Mouse (Mus musculus) thymus, postnatal 25 days (tissue): ENCODE measurements at regions not wholly inside any gene's neighbourhood (a gene's known extent, or its start where the extent isn't known, plus 50 kb on each side); places are given as distances from the start of the nearest gene placed in this dataset.
A peak's percentile ranks its signal among the peaks of the same experiment; 100 is the strongest.

ENCODE experiments used
- DNase-seq: peaks from one replicate; pipeline ENCODE4 v3.0.0; 2022

GRCm38 (mm10) chr8:127757396-127757795 lies 601.0 kb upstream of the Nrp1 start:
- no peak for DNase-seq

GRCm38 (mm10) chr8:127759906-127760305 lies 598.5 kb upstream of the Nrp1 start:
- no peak for DNase-seq

GRCm38 (mm10) chr8:127765199-127765598 lies 593.2 kb upstream of the Nrp1 start:
- no peak for DNase-seq

GRCm38 (mm10) chr8:127768311-127768710 lies 590.1 kb upstream of the Nrp1 start:
- DNase-seq = no peak

GRCm38 (mm10) chr8:127769651-127770050 lies 588.8 kb upstream of the Nrp1 start:
- DNase-seq = no peak

GRCm38 (mm10) chr8:127771781-127772180 lies 586.6 kb upstream of the Nrp1 start:
- DNase-seq = no peak

- DNase-seq = no peak
Measured at GRCm38 (mm10) chr8:127772415-127772814, 586.0 kb upstream of the Nrp1 start.

GRCm38 (mm10) chr8:127772917-127773316 lies 585.5 kb upstream of the Nrp1 start:
- no peak for DNase-seq

- no peak for DNase-seq
Measured at GRCm38 (mm10) chr8:127774642-127775041, 583.8 kb upstream of the Nrp1 start.

- DNase-seq = no peak
Measured at GRCm38 (mm10) chr8:127775160-127775559, 583.2 kb upstream of the Nrp1 start.

GRCm38 (mm10) chr8:127775747-127776146 lies 582.7 kb upstream of the Nrp1 start:
- DNase-seq = no peak

GRCm38 (mm10) chr8:127778352-127779020 lies 579.9 kb upstream of the Nrp1 start:
- DNase-seq = no peak

GRCm38 (mm10) chr8:127779021-127779689 lies 579.2 kb upstream of the Nrp1 start:
- no peak for DNase-seq

- no peak for DNase-seq
Measured at GRCm38 (mm10) chr8:127780596-127780995, 577.8 kb upstream of the Nrp1 start.

GRCm38 (mm10) chr8:127781011-127781410 lies 577.4 kb upstream of the Nrp1 start:
- no peak for DNase-seq

GRCm38 (mm10) chr8:127792611-127793010 lies 565.8 kb upstream of the Nrp1 start:
- no peak for DNase-seq

- no peak for DNase-seq
Measured at GRCm38 (mm10) chr8:127799849-127800471, 558.4 kb upstream of the Nrp1 start.

GRCm38 (mm10) chr8:127802136-127802535 lies 556.3 kb upstream of the Nrp1 start:
- DNase-seq = no peak

- DNase-seq = no peak
Measured at GRCm38 (mm10) chr8:127802661-127803333, 555.6 kb upstream of the Nrp1 start.

GRCm38 (mm10) chr8:127809203-127810155 lies 548.9 kb upstream of the Nrp1 start:
- no peak for DNase-seq

- no peak for DNase-seq
Measured at GRCm38 (mm10) chr8:127811338-127811737, 547.1 kb upstream of the Nrp1 start.

- peak; percentile 36 for DNase-seq
Measured at GRCm38 (mm10) chr8:127814785-127815523, 543.5 kb upstream of the Nrp1 start.
